Mouse (Mus musculus) thymus, adult 18-20 months (tissue): Measurements from ENCODE around the gene Ywhaq.

Experiments used
- DNase-seq, 2 experiments: peaks; one replicate each; pipeline ENCODE4 v3.0.0; 2022; ENCODE audit warnings: mixed read lengths in 2 of 2

Ywhaq gene

GRCm38 (mm10) chr12:21417100-21418070 lies at the start of gene Ywhaq:
Gene Ywhaq, minus strand, starts transcription at chr12:21417637.
- DNase-seq = peak; percentile 89 to 93

- no peak for DNase-seq
Observed at GRCm38 (mm10) chr12:21463448-21463891, 46.0 kb upstream of the Ywhaq start.

GRCm38 (mm10) chr12:21462658-21463057 lies 45.2 kb upstream of the Ywhaq start:
- peak in 1 of 2 experiments; percentile 28 for DNase-seq

- DNase-seq = no peak
Observed at GRCm38 (mm10) chr12:21459681-21460080, 42.2 kb upstream of the Ywhaq start.

GRCm38 (mm10) chr12:21456021-21456420 lies 38.6 kb upstream of the Ywhaq start:
- DNase-seq = no peak

GRCm38 (mm10) chr12:21451752-21452151 lies 34.3 kb upstream of the Ywhaq start:
- no peak for DNase-seq

- DNase-seq = peak in 1 of 2 experiments; percentile 21
Observed at GRCm38 (mm10) chr12:21451351-21451750, 33.9 kb upstream of the Ywhaq start.

- no peak for DNase-seq
Observed at GRCm38 (mm10) chr12:21443783-21444182, 26.3 kb upstream of the Ywhaq start.

GRCm38 (mm10) chr12:21441870-21442269 lies 24.4 kb upstream of the Ywhaq start:
- DNase-seq = no peak

- no peak for DNase-seq
Observed at GRCm38 (mm10) chr12:21439428-21439827, 22.0 kb upstream of the Ywhaq start.

- DNase-seq = no peak
Observed at GRCm38 (mm10) chr12:21438750-21439394, 21.4 kb upstream of the Ywhaq start.

GRCm38 (mm10) chr12:21438294-21438693 lies 20.9 kb upstream of the Ywhaq start:
- no peak for DNase-seq

GRCm38 (mm10) chr12:21431950-21432349 lies 14.5 kb upstream of the Ywhaq start:
- DNase-seq = no peak

GRCm38 (mm10) chr12:21431039-21431438 lies 13.6 kb upstream of the Ywhaq start:
- DNase-seq = peak in 1 of 2 experiments; percentile 21

- DNase-seq = no peak
Observed at GRCm38 (mm10) chr12:21430140-21430539, 12.7 kb upstream of the Ywhaq start.

- DNase-seq = no peak
Observed at GRCm38 (mm10) chr12:21429021-21429420, 11.6 kb upstream of the Ywhaq start.

- no peak for DNase-seq
Observed at GRCm38 (mm10) chr12:21426065-21426940, 8.9 kb upstream of the Ywhaq start.

GRCm38 (mm10) chr12:21424683-21425082 lies 7.2 kb upstream of the Ywhaq start:
- no peak for DNase-seq

GRCm38 (mm10) chr12:21418621-21419131 lies 1.2 kb upstream of the Ywhaq start:
- peak in 1 of 2 experiments; percentile 22 for DNase-seq

- DNase-seq = no peak
Observed at GRCm38 (mm10) chr12:21418083-21418482, 646 bp upstream of the Ywhaq start.

- peak in 1 of 2 experiments; percentile 16 for DNase-seq
Observed at GRCm38 (mm10) chr12:21416506-21416905, 931 bp downstream of the Ywhaq start.

GRCm38 (mm10) chr12:21410620-21411019 lies 6.8 kb downstream of the Ywhaq start:
- no peak for DNase-seq
